Mouse (Mus musculus): ENCODE results near the gene Ethe1.

- TF ChIP-seq POLR2A (IDR thresholded peaks at IDR 0.05; ENCODE audit: insufficient read length, low read depth), result no peak
- no peak for TF ChIP-seq MYOD1 (IDR thresholded peaks at IDR 0.05; ENCODE audit: control insufficient read depth in 1 of 3, insufficient read length in 2 of 3, low read depth in 2 of 3)
- TF ChIP-seq TCF12 (IDR thresholded peaks at IDR 0.05; ENCODE audit: insufficient read depth, poor library complexity, severe bottlenecking), result no peak
- TF ChIP-seq USF1 (IDR thresholded peaks at IDR 0.05; ENCODE audit: low read depth), result no peak
- no peak for TF ChIP-seq MYOG (IDR thresholded peaks at IDR 0.05; ENCODE audit: control insufficient read depth in 1 of 3, insufficient read depth in 1 of 3, insufficient read length in 2 of 3, low read depth in 2 of 3)
- no peak for TF ChIP-seq CEBPB (IDR thresholded peaks at IDR 0.05; ENCODE audit: insufficient read depth, poor library complexity, severe bottlenecking)
- no peak for TF ChIP-seq E2F4 (IDR thresholded peaks at IDR 0.05; ENCODE audit: insufficient read depth)
These were observed 31.6 kb upstream of the Ethe1 start for GRCm38 (mm10) chr7:24555786-24556185.

Data from myocyte (in vitro differentiated cells).